Mouse (Mus musculus) E14TG2a.4 (cell line): ENCODE data around the gene Tmem94.

Source experiments
- CTCF ChIP-seq: conservative IDR thresholded peaks from 2 replicates; pipeline ENCODE4 v1.5.1; 2014; ENCODE audit warnings: low read length
- NANOG ChIP-seq: IDR thresholded peaks from 2 replicates; pipeline ENCODE4 v1.6.1; 2014; ENCODE audit warnings: borderline replicate concordance, low read length, mixed read lengths
- POU5F1 ChIP-seq: IDR thresholded peaks from 2 replicates; pipeline ENCODE4 v1.6.1; 2014; ENCODE audit warnings: low read length, borderline replicate concordance

GRCm38 (mm10) chr11:115746762-115747161 lies 18.5 kb upstream of the Tmem94 start:
- TF ChIP-seq CTCF: no peak
- no peak for TF ChIP-seq POU5F1
- TF ChIP-seq NANOG: no peak
